Mouse (Mus musculus): ENCODE measurements around the gene Dync1i1. TPM values are rescaled to one million over a fixed set of nuclear protein-coding genes. Genes with fewer than 3 reads are reported as not detected.

The Dync1i1 gene
- total and polyA plus RNA-seq, 3 experiments: 0.41 to 0.43 (median 0.42) TPM

DNA sequence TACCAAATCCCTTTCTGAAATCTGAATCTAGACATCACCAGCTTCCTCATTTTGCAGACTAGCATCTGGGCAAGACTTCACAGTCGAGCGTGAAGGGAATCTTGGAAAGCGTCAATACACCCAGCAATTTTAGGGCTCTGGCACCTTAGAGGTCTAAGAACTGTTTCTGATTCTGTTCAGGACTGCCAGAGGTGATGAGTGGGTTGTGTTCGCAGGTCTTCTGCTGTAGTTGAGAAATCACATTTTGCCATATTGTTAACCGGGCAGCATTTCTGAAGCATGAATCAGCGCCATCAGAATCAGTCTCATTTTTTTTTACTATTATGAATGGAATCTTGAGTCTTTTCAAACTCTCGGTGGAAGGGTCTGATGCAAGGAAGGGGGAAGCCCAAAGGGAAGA is 185.9 kb downstream of the Dync1i1 start:
- 70% methylated on average over 7 of the region's 7 CpGs for WGBS
- no peak overlapping the region for H3K27ac ChIP-seq
- intact Hi-C loops (cut with DNase I): no loop called here

DNA sequence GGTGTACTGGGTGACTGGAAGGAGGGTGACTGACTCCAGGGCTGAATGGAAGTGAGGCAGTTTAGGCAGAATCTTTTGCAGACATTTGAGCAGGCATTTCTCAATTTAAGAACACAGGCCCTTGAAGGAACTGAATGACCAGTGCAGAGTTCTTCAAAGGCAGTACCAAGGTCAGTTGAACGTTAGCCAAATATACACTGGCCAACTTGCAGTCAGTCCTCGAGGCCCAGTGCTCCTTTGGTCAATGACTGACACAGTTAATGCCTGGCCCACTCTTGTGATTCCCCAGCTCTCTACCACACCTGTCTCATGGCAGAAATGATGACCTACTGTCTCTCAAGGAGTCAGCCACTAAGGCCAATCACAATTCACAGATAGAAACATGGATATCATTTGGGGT is 189.6 kb downstream of the Dync1i1 start:
- intact Hi-C loops (cut with DNase I): no loop called here
- 63% methylated on average over 2 of the region's 2 CpGs for WGBS
- DNase-seq: no peak
- no peak overlapping the region for H3K9ac ChIP-seq (ENCODE audit: low read depth, low read length)
- H3K27ac ChIP-seq: no peak overlapping the region
- H3K27me3 ChIP-seq (ENCODE audit: control insufficient read depth, insufficient read depth, low read length): no peaks in the 10 kb centered on the region
- H3K79me2 ChIP-seq (replicated peaks; ENCODE audit: control insufficient read depth, insufficient read depth, low read length): no peaks in the 10 kb centered on the region
- no peaks in the 10 kb centered on the region for H3K36me3 ChIP-seq (ENCODE audit: control insufficient read depth, insufficient read depth, low read length)
- no peaks in the 10 kb centered on the region for H3K4me1 ChIP-seq (ENCODE audit: control insufficient read depth, insufficient read depth, low read length)
- TF ChIP-seq CTCF (IDR thresholded peaks at IDR 0.05) (no peak), POLR2A (IDR thresholded peaks at IDR 0.05; ENCODE audit: insufficient read depth, low read depth, low read length) (no peak), EP300 (IDR thresholded peaks at IDR 0.05; ENCODE audit: insufficient read depth, low read depth, low read length) (no peak)
- no peak overlapping the region for H3K4me3 ChIP-seq

More for the DNA sequence above, 185.9 kb downstream of the Dync1i1 start:
- Histone ChIP-seq H3K27me3 (ENCODE audit: control insufficient read depth, insufficient read depth, low read length) (no peaks in the 10 kb centered on the region), H3K4me3 (no peak overlapping the region), H3K4me1 (ENCODE audit: control insufficient read depth, insufficient read depth, low read length) (no peaks in the 10 kb centered on the region), H3K9ac (ENCODE audit: low read depth, low read length) (no peak overlapping the region), H3K36me3 (ENCODE audit: control insufficient read depth, insufficient read depth, low read length) (no peaks in the 10 kb centered on the region), H3K79me2 (replicated peaks; ENCODE audit: control insufficient read depth, insufficient read depth, low read length) (no peaks in the 10 kb centered on the region)
- TF ChIP-seq CTCF (IDR thresholded peaks at IDR 0.05): no peak
- TF ChIP-seq EP300 (IDR thresholded peaks at IDR 0.05; ENCODE audit: insufficient read depth, low read depth, low read length): no peak
- no peak for TF ChIP-seq POLR2A (IDR thresholded peaks at IDR 0.05; ENCODE audit: insufficient read depth, low read depth, low read length)
- no peak for DNase-seq

DNA sequence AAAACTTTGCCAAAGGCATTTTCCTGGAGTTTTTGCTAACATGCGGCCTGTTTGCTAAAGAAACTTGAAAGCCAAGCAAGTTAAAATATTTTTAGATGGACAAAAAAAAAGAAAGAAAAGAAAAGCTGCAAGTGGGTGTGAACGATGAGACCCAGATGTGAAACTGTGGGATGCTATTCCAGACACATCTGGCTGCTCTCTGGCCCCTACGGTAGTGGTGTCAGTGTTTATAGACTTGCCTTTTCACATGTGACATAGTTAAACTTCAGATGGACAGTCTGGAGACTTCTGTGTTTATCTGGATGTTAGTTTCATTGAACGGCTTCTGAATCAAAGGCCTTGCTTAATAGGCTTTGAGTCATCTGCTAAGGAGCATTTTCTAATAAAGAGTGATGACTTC is 195.2 kb downstream of the Dync1i1 start:
- Histone ChIP-seq H3K4me1 (ENCODE audit: control insufficient read depth, insufficient read depth, low read length) (no peaks in the 10 kb centered on the region), H3K4me3 (no peak overlapping the region), H3K79me2 (replicated peaks; ENCODE audit: control insufficient read depth, insufficient read depth, low read length) (no peaks in the 10 kb centered on the region), H3K27me3 (ENCODE audit: control insufficient read depth, insufficient read depth, low read length) (no peaks in the 10 kb centered on the region), H3K36me3 (ENCODE audit: control insufficient read depth, insufficient read depth, low read length) (no peaks in the 10 kb centered on the region), H3K9ac (ENCODE audit: low read depth, low read length) (no peak overlapping the region), H3K27ac (no peak overlapping the region)
- DNase-seq: no peak
- TF ChIP-seq CTCF (IDR thresholded peaks at IDR 0.05) (no peak), POLR2A (IDR thresholded peaks at IDR 0.05; ENCODE audit: insufficient read depth, low read depth, low read length) (no peak), EP300 (IDR thresholded peaks at IDR 0.05; ENCODE audit: insufficient read depth, low read depth, low read length) (no peak)
- WGBS: 72% methylated on average over 4 of the region's 4 CpGs
- intact Hi-C loops (cut with DNase I): no loop called here

DNA sequence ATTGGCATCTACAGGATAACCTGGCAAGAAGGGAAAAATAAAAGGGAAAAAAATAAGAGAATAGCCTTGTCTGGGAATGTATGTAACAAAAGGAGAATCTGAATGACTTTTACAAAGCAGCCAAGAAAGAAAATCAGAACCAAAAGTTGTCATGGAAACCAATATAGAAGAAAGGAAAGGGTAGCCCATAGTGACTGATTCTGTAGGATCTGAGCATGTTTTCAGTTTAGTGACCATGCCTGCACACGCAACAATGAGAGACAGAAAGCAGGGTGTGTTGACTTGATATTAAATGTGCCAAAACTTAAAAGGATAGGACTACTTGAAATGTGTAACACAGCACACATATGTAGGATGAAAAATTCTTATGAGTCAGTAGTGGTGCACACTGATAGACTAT is 197.2 kb downstream of the Dync1i1 start:
- no peak for DNase-seq
- H3K27me3 ChIP-seq (ENCODE audit: control insufficient read depth, insufficient read depth, low read length): no peaks in the 10 kb centered on the region
- H3K9ac ChIP-seq (ENCODE audit: low read depth, low read length): no peak overlapping the region
- H3K36me3 ChIP-seq (ENCODE audit: control insufficient read depth, insufficient read depth, low read length): no peaks in the 10 kb centered on the region
- WGBS: 86% methylated on average over 1 of the region's 1 CpGs
- H3K4me3 ChIP-seq: no peak overlapping the region
- TF ChIP-seq CTCF (IDR thresholded peaks at IDR 0.05): no peak
- no peak for TF ChIP-seq EP300 (IDR thresholded peaks at IDR 0.05; ENCODE audit: insufficient read depth, low read depth, low read length)
- TF ChIP-seq POLR2A (IDR thresholded peaks at IDR 0.05; ENCODE audit: insufficient read depth, low read depth, low read length): no peak
- intact Hi-C loops (cut with DNase I): no loop called here
- no peaks in the 10 kb centered on the region for H3K4me1 ChIP-seq (ENCODE audit: control insufficient read depth, insufficient read depth, low read length)
- no peak overlapping the region for H3K27ac ChIP-seq
- no peaks in the 10 kb centered on the region for H3K79me2 ChIP-seq (replicated peaks; ENCODE audit: control insufficient read depth, insufficient read depth, low read length)

DNA sequence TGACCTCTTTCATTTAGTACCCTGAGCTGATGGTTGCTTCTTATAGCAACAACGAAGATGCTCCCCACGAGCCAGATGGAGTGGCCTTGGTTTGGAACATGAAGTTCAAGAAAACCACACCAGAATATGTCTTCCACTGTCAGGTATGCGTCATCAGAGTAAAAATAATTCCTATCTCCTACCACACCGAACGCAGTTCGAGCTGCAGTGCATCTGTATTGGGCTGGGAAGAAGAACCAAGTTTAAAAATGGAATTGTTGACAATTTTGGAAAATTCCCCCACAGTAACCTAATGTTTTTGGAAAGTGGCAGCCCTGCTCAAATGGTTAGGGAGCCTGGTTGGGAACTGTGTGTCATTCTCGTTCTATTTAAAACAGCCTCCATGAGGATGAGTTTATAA is 197.7 kb downstream of the Dync1i1 start:
- Histone ChIP-seq H3K4me1 (ENCODE audit: control insufficient read depth, insufficient read depth, low read length) (no peaks in the 10 kb centered on the region), H3K36me3 (ENCODE audit: control insufficient read depth, insufficient read depth, low read length) (no peaks in the 10 kb centered on the region)
- TF ChIP-seq CTCF (IDR thresholded peaks at IDR 0.05): no peak
- no peak for TF ChIP-seq EP300 (IDR thresholded peaks at IDR 0.05; ENCODE audit: insufficient read depth, low read depth, low read length)
- TF ChIP-seq POLR2A (IDR thresholded peaks at IDR 0.05; ENCODE audit: insufficient read depth, low read depth, low read length): no peak

DNA sequence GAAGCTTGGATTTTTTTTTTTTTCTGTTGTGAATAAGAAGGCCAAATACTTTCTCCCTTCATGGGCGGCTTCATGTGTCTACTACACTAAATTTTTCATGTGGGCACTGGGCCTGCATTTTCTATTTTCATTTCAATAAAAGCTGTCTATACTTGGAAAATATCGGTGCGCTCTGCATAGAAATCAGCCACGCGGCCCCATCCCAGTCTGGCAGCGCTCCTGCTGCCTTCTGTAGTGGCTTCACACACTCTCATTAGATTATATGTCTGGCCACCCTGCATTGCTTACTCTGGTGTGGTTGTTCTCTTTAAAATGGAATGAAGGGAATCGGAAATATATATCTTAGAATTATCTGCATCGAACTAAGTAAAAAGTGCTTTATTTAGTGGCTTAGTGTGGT is 204.7 kb downstream of the Dync1i1 start:
- intact Hi-C loops (cut with DNase I): no loop called here
- WGBS: 95% methylated on average over 8 of the region's 8 CpGs
- Histone ChIP-seq H3K27me3 (ENCODE audit: control insufficient read depth, insufficient read depth, low read length) (no peaks in the 10 kb centered on the region), H3K36me3 (ENCODE audit: control insufficient read depth, insufficient read depth, low read length) (no peaks in the 10 kb centered on the region), H3K27ac (no peak overlapping the region), H3K4me3 (no peak overlapping the region), H3K4me1 (ENCODE audit: control insufficient read depth, insufficient read depth, low read length) (no peaks in the 10 kb centered on the region), H3K9ac (ENCODE audit: low read depth, low read length) (no peak overlapping the region), H3K79me2 (replicated peaks; ENCODE audit: control insufficient read depth, insufficient read depth, low read length) (no peaks in the 10 kb centered on the region)
- no peak for TF ChIP-seq EP300 (IDR thresholded peaks at IDR 0.05; ENCODE audit: insufficient read depth, low read depth, low read length)
- TF ChIP-seq CTCF (IDR thresholded peaks at IDR 0.05): no peak
- no peak for TF ChIP-seq POLR2A (IDR thresholded peaks at IDR 0.05; ENCODE audit: insufficient read depth, low read depth, low read length)
- DNase-seq: no peak

More for the DNA sequence above, 197.7 kb downstream of the Dync1i1 start:
- no peak overlapping the region for H3K27ac ChIP-seq
- 88% methylated on average over 7 of the region's 7 CpGs for WGBS
- no peak overlapping the region for H3K9ac ChIP-seq (ENCODE audit: low read depth, low read length)
- H3K27me3 ChIP-seq (ENCODE audit: control insufficient read depth, insufficient read depth, low read length): no peaks in the 10 kb centered on the region
- DNase-seq: no peak
- no peak overlapping the region for H3K4me3 ChIP-seq
- intact Hi-C loops (cut with DNase I): no loop called here
- H3K79me2 ChIP-seq (replicated peaks; ENCODE audit: control insufficient read depth, insufficient read depth, low read length): no peaks in the 10 kb centered on the region
